Mouse (Mus musculus) Patski (cell line): ENCODE measurements around the gene Mecom. TPM values are rescaled to one million over a fixed set of nuclear protein-coding genes. Genes with fewer than 3 reads are reported as not detected.
A peak's percentile ranks its signal among the peaks of the same experiment; 100 is the strongest.

ENCODE experiments used
- ATAC-seq: fragments of 100-300 bp; one replicate; pipeline ENCODE4 v1.8.0; 2021
- CTCF ChIA-PET: fragments of 350-600 bp; sonication (Branson Sonifier 250); formaldehyde crosslinking; loops from one replicate; lab custom pipeline; 2022; ENCODE audit warnings: inconsistent platforms; lab: Charles Lee
- POLR2A ChIA-PET: fragments of 350-600 bp; sonication (Branson Sonifier 250); formaldehyde crosslinking; loops from one replicate; lab custom pipeline; 2022; ENCODE audit warnings: antibody characterized with exemption, inconsistent platforms; lab: Charles Lee
- DNase-seq: peaks from one replicate; pipeline ENCODE4 v3.0.0-alpha.2; 2011; ENCODE audit warnings: low read depth, low spot score
- H3K27me3 ChIP-seq: fragments of 371-371 bp; one replicate; pipeline ENCODE4 v1.5.1; 2021
- CTCF ChIP-seq: fragments of 100-300 bp; IDR thresholded peaks from one replicate; pipeline ENCODE4 v1.5.1; 2021
- in situ Hi-C: fragments of 300-500 bp; cut with MboI; formaldehyde crosslinking; loops from 3 replicates; pipeline ENCODE4 v1.11.1; 2018; ENCODE audit warnings: low pct_unique_long_range_greater_than_20kb, mixed read lengths
- polyA plus RNA-seq: library from polyadenylated mRNA; unstranded; gene quantifications from one replicate; pipeline ENCODE4 v1.2.3, GENCODE M21; 2021

Gene Mecom
- polyA plus RNA-seq, 1 experiment from 2014 or later: 18.4 TPM

DNA sequence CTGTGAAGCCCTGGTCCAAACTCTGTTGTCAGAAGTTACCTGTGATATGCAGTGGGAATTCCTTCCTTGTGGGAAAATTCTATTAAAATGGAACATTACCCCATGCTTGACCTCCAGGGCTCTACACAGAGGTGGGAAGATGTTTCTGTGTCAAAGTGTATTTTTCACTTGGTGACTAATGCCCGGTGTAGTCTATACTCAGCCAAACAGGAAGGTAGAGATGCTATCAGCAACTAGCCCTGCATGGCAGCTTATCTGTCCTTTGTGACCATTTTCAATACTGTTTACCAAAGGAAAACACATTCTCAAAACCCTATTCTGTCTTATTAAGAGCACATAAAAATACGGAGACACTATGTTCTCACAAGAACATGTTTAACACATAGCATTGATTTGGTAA, 344.0 kb downstream of the Mecom start:
- ATAC-seq (no peak), DNase-seq (no peak)
- POLR2A ChIA-PET: no interaction called here
- in situ Hi-C loops: no loop called here
- TF ChIP-seq CTCF: no peak
- CTCF ChIA-PET: interaction anchor here (1.2 to 2.1 kb wide), 3 partner anchors 12 to 74 kb away, joined by 3 to 7 read pairs (median 3); no protein-coding TSS in a partner anchor
- peaks cover 35% of the 10 kb centered on the region for H3K27me3 ChIP-seq

DNA sequence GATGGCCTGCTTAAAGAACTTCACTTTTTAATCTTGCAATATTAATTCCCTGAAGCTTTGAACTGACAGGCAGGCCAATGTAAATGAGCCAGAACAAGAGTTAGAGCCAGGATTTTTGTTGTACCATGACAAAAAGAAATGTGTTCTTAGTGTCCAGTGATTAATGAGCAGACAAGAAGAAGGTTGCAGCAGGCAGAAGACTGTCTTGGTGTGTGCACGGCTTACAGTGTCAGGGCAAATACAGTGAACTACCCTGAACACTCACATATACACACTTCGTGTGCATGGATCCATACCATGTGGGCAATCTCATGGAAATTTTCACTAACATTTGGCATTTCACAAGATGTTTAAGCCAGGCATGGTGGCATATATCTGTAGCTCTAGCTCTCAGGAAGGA, 349.0 kb downstream of the Mecom start:
- TF ChIP-seq CTCF: no peak
- ChIA-PET CTCF (no interaction called here), POLR2A (no interaction called here)
- peaks cover 19% of the 10 kb centered on the region for H3K27me3 ChIP-seq
- in situ Hi-C loops: no loop called here
- no peak for DNase-seq
- no peak for ATAC-seq

DNA sequence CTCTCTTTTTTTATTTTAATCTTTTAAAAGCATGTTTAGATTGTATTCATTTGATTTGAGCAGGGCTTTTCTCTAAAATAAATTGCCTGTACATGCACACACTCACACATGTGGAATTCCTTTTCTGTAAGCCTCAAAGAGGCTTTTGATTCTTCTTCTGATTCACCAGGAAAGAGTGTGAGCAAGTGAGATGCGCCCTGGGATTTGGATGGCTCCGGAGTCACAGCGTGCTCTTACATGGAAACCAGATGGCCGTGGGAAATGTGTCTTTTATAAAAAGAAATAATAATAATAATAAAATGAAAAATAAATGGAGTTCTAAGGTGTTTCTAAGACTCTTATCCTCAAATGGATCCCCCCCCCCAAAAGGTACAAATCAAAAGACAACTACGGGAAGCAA, 349.6 kb downstream of the Mecom start:
- ATAC-seq (no peak), DNase-seq (no peak)
- no peak for TF ChIP-seq CTCF
- H3K27me3 ChIP-seq: peaks cover 19% of the 10 kb centered on the region
- POLR2A ChIA-PET: no interaction called here
- CTCF ChIA-PET: interaction anchor here (1.5 kb wide), 1 partner anchor 11 kb away, joined by 3 read pairs; no protein-coding TSS in a partner anchor
- in situ Hi-C loops: no loop called here

DNA sequence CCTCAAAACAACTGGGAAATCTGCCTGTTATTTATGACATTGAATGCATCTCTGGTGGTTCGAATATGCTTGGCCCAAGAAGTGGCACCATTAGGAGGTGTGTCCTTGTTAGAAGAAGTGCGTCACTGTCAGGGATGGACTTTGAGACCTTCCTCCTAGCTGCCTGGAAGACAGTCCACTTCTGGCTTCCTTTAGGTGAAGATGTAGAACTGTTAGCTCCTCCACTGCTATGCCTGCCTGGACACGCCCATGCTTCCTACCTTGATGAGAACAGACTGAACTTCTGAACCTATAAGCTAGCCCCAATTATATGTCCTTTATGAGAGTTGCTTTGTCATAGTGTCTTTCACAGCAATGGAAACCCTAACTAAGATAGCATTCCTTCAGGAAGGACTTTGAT, 352.6 kb downstream of the Mecom start:
- in situ Hi-C loops: no loop called here
- POLR2A ChIA-PET: interaction anchor here (0.6 kb wide), 1 partner anchor 1717 kb away, joined by 3 read pairs; no protein-coding TSS in a partner anchor
- no peak for ATAC-seq

DNA sequence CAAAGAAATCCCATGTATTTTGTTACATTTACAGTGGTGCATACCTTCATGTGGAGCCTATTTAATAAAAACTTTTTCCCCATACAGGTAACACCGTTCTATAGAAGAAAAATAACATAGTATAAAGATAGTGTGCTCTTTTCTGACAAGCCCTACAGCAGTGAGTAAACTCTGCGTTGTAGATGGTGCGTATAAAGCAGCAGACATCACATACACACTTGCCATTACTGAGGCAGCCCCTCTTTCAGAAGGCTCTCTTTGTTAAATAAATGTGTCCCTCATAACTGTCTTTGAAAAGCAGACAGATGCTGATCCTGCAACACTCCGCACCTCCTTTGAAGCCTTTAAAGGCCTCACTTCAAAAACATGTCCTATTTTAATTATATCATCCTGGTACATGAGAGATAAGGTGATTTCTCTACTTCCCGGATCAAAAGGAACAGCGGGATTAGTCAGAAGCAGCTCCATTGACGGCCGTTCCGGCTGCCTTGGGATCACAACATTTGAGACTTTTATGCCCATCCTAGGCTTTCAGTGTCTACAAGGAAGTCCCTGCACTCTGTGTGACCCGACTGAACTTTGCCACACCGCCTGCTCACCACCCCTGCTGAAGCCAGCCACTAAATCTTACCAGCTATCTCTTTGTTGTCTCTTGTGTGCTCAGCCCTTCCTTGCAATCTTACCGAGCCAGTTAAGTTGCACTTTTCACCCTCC, 355.4 kb downstream of the Mecom start:
- ATAC-seq (no peak), DNase-seq (no peak)
- no peak for TF ChIP-seq CTCF
- in situ Hi-C loops: no loop called here
- peaks cover 2% of the 10 kb centered on the region for H3K27me3 ChIP-seq
- ChIA-PET POLR2A (no interaction called here), CTCF (interaction anchor here (1.2 to 2.1 kb wide), 3 partner anchors 11 to 20 kb away, joined by 3 to 7 read pairs (median 4); no protein-coding TSS in a partner anchor)

More for the DNA sequence above, 352.6 kb downstream of the Mecom start:
- DNase-seq: no peak
- peaks cover 2% of the 10 kb centered on the region for H3K27me3 ChIP-seq
- TF ChIP-seq CTCF: no peak
- CTCF ChIA-PET: interaction anchor here (0.9 to 1.3 kb wide), 3 partner anchors 9 to 61 kb away, joined by 3 read pairs; no protein-coding TSS in a partner anchor

DNA sequence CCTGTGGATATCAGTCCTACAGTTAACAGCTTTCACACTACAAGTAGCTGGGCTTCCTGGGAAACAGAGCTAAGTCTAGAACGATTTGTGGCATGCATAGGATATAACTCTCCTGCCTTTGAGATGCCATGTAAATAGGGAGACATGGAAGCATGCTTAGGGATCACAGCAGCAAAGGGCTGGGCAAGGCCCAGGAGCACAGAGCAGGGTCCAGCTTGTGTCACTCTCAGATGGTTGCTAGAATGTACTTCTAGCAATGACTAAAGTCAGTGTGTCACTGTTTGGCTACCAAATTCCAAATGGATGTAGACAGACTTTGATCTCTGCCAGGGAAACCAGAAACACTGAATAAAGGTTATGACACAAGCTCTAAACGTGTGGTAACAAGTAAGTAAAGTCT, 358.5 kb downstream of the Mecom start:
- POLR2A ChIA-PET: interaction anchor here (0.6 kb wide), 1 partner anchor 1789 kb away, joined by 3 read pairs; no protein-coding TSS in a partner anchor
- DNase-seq (no peak), ATAC-seq (no peak)
- H3K27me3 ChIP-seq: no peaks in the 10 kb centered on the region
- CTCF ChIA-PET: interaction anchor here (0.9 to 1.2 kb wide), 2 partner anchors 14 to 16 kb away, joined by 3 to 4 read pairs; no protein-coding TSS in a partner anchor
- in situ Hi-C loops: no loop called here
- TF ChIP-seq CTCF: no peak

DNA sequence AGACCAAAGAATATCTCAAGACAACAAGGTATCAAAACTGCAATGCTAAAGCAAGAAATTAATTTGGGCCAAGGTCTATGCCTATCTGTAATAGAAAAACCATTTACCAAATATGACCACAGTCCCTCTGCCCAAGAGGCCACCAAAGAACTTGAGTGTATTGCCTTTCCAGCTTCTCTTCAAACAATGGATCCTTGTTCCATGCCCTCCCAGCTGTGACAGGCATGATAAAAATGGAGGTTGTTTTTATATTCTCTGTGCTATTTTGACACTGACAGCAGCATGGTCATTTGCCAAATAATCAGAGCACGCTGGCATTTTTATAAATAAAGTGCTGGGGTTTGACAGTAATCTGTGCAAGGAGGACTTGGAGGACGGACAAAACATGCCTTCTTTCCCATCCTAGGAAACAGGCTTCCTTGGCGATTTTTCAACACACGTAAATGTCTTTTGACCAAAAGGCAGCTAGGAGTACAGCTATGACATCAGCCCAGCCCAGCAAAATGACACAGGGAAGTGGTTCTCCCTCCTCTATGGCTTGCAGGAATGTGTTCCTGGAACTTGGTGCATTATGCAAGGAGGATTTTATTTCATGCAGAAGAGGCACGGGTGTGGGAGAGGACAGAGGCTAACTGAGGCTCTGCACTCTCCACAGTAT, 359.9 kb downstream of the Mecom start:
- DNase-seq: no peak
- in situ Hi-C loops: no loop called here
- ChIA-PET POLR2A (interaction anchor here (0.7 kb wide), 1 partner anchor 32 kb away, joined by 3 read pairs; no protein-coding TSS in a partner anchor), CTCF (interaction anchor here (0.9 to 1.4 kb wide), 2 partner anchors 9 to 252 kb away, joined by 3 read pairs; no protein-coding TSS in a partner anchor)
- peak; percentile 76 for ATAC-seq
- H3K27me3 ChIP-seq: no peaks in the 10 kb centered on the region
- TF ChIP-seq CTCF: no peak

DNA sequence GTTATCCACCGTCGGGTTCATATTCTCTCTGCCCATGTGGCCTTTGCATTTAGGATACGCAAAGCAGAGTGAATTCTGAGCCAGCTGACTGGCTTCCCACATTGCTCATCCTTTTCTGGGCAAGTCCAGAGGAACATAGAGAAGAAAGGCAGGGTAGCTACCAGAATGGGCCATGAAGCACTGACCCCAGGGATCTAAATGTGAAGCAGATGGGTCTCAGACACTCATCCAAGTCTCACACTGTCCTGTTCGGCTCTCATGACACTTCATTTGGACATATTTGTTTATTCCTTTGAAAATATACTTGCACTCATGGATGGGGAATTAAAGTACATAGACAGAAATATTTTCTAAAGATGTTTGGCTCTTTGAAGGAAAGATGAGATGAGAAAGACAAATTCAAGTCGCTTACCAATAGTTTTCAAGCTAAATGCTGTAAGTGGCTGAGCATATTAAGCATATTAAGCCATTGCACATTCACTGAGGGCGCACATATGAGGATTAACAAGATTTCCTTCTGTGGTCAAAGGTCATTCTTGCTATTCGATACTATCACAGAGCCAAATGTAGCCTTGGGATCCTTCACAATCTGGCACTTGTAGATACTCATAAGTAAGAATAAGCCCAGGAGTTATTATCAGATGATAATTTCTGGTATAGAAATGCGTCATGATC, 365.9 kb downstream of the Mecom start:
- TF ChIP-seq CTCF: no peak
- no peak for DNase-seq
- in situ Hi-C loops: no loop called here
- CTCF ChIA-PET: no interaction called here
- POLR2A ChIA-PET: interaction anchor here (0.7 kb wide), 1 partner anchor 347 kb away, joined by 4 read pairs; no protein-coding TSS in a partner anchor
- peaks cover 8% of the 10 kb centered on the region for H3K27me3 ChIP-seq
- ATAC-seq: no peak

DNA sequence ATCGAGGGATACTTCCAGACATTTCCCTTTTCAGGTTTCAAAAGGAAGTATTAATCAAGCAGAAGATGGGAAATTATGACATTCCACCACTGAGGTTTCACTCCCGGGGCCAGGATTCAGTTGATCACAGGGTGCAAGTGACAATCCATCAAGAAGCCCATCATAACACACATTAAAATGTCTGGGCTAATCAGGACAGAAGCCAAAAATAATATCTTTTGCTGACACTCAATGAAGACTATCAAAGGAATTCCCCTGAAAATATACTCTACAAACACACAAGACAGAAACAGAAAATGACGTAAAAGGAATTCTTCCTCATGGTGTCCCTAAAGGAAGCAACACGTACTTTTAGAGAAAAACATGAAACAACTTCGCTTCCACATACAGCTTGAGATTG, 371.2 kb downstream of the Mecom start:
- ATAC-seq (no peak), DNase-seq (no peak)
- ChIA-PET POLR2A (no interaction called here), CTCF (interaction anchor here (1.3 to 2.0 kb wide), 3 partner anchors 35 to 64 kb away, joined by 3 to 5 read pairs (median 4); no protein-coding TSS in a partner anchor)
- in situ Hi-C loops: no loop called here
- TF ChIP-seq CTCF: no peak
- H3K27me3 ChIP-seq: peaks cover 26% of the 10 kb centered on the region

DNA sequence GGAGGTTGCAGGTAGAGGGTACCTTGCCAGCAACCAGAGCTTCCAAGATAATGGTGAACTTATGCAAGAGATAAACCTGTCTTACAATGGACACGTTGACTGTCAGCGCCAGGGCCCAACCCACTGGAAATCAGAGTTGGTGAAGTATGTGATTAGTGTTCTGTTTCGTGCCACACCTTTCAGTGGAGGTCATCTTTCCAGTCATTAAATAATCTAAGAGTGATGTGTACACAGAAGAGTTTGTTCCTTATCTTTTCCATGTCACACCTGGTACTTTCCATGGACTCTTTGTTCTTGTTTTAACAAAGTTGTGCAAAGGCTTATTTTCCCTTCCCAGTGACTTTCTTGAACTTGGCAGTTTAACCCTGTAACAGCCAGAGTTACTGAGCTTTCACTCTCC, 374.0 kb downstream of the Mecom start:
- H3K27me3 ChIP-seq: peaks cover 23% of the 10 kb centered on the region
- ATAC-seq (no peak), DNase-seq (no peak)
- in situ Hi-C loops: no loop called here
- TF ChIP-seq CTCF: no peak
- ChIA-PET CTCF (interaction anchor here (1.2 kb wide), 1 partner anchor 8 kb away, joined by 4 read pairs; no protein-coding TSS in a partner anchor), POLR2A (no interaction called here)
